Mouse (Mus musculus): ENCODE results near the gene Lgals1. TPM values are rescaled to one million over a fixed set of nuclear protein-coding genes. Genes with fewer than 3 reads are reported as not detected.
A peak's percentile ranks its signal among the peaks of the same experiment; 100 is the strongest.

Lgals1 gene
- polyA plus RNA-seq, 2 experiments = 447 to 675 TPM

GRCm38 (mm10) chr15:78880432-78880831, 46.1 kb upstream of the Lgals1 start:
- Histone ChIP-seq H3K27me3 (ENCODE audit: control insufficient read depth, insufficient read depth, low read length) (no peaks in the 10 kb centered on the region), H3K4me2 (ENCODE audit: low read depth) (no peak overlapping the region), H3K9ac (replicated peaks) (no peak overlapping the region), H3K4me3 (ENCODE audit: insufficient read depth in 1 of 2, low read depth in 2 of 2, low read length in 2 of 2) (no peak overlapping the region), H3K27ac (no peak overlapping the region), H3K36me3 (replicated peaks; ENCODE audit: control insufficient read depth, insufficient read depth, low read depth) (peaks cover 17% of the 10 kb centered on the region), H3K4me1 (replicated peaks; ENCODE audit: control insufficient read depth in 2 of 2, insufficient read depth in 2 of 2, low read length in 1 of 2) (peaks cover 16 to 20% of the 10 kb centered on the region in 2 experiments), H3K9me3 (ENCODE audit: control insufficient read depth, low read length) (no peaks in the 10 kb centered on the region)
- WGBS (ENCODE audit: insufficient replicate concordance) = 95% methylated on average over 8 of the region's 8 CpGs
- no peak for ATAC-seq (ENCODE audit: insufficient read depth)
- DNase-seq (ENCODE audit: low read depth in 3 of 3, low spot score in 3 of 3) = no peak
- TF ChIP-seq CTCF (IDR thresholded peaks at IDR 0.05; ENCODE audit: low read depth) = no peak

DNA sequence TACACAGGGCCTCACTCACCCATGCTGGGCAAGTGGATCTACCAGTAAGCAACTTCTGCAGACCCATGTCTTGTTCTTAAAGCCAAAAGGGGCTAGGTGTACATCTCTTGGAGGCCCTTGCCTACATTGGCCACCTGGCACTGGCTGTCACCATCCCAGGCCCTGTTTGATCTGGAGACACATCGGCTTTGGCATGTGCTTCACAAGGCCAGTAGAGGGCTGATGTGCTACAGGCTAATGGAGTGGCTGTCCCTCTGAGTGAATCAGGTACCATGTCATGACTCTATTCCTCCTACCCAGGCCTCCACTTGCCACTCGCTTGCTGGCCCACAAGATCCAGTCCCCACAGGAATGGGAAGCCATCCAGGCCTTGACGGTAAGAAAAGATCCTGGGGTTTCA, 44.7 kb upstream of the Lgals1 start:
- ATAC-seq (ENCODE audit: insufficient read depth) = no peak
- no peaks in the 10 kb centered on the region for H3K9me3 ChIP-seq (ENCODE audit: control insufficient read depth, low read length)
- no peak overlapping the region for H3K9ac ChIP-seq (replicated peaks)
- no peak overlapping the region for H3K27ac ChIP-seq
- 77% methylated on average over 3 of the region's 3 CpGs for WGBS (ENCODE audit: insufficient replicate concordance)
- TF ChIP-seq CTCF (IDR thresholded peaks at IDR 0.05; ENCODE audit: low read depth) (peak; percentile 50), EP300 (IDR thresholded peaks at IDR 0.05; ENCODE audit: low read depth) (no peak)
- peaks cover 5 to 9% of the 10 kb centered on the region in 2 experiments for H3K4me1 ChIP-seq (replicated peaks; ENCODE audit: control insufficient read depth in 2 of 2, insufficient read depth in 2 of 2, low read length in 1 of 2)
- DNase-seq (ENCODE audit: low read depth in 3 of 3, low spot score in 3 of 3) = no peak
- no peaks in the 10 kb centered on the region for H3K27me3 ChIP-seq (ENCODE audit: control insufficient read depth, insufficient read depth, low read length)
- H3K4me2 ChIP-seq (ENCODE audit: low read depth) = no peak overlapping the region
- peaks cover 21% of the 10 kb centered on the region for H3K36me3 ChIP-seq (replicated peaks; ENCODE audit: control insufficient read depth, insufficient read depth, low read depth)
- H3K4me3 ChIP-seq (ENCODE audit: insufficient read depth in 1 of 2, low read depth in 2 of 2, low read length in 2 of 2) = no peak overlapping the region

DNA sequence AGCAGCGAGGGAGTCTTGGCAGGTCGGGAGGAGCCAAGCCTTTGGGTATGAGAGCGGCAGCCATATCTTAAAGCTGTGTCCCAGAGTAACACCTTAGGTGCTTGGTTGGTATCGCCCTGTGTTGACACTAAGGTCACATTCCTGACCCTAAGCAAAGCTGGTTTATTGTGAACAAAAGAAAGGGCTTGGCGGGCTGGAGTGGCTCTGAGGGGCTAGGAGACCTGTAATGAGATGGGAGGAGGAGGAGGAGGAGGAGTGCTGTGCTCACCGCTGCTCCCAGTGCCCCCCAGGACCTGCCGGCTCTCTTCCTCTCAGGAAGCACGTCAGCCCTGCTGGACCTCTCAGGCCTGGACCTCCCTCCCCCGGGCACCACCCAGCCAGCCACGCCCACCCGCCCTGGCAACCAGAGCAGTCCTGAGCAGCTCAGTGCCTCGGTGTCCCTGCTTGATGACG, 37.1 kb upstream of the Lgals1 start:
- no peak for TF ChIP-seq CTCF (IDR thresholded peaks at IDR 0.05; ENCODE audit: low read depth)
- TF ChIP-seq EP300 (IDR thresholded peaks at IDR 0.05; ENCODE audit: low read depth) = no peak
- WGBS (ENCODE audit: insufficient replicate concordance) = 31% methylated on average over 13 of the region's 13 CpGs
- Histone ChIP-seq H3K27ac (no peak overlapping the region), H3K9me3 (ENCODE audit: control insufficient read depth, low read length) (no peaks in the 10 kb centered on the region), H3K9ac (replicated peaks) (no peak overlapping the region), H3K4me1 (replicated peaks; ENCODE audit: control insufficient read depth in 2 of 2, insufficient read depth in 2 of 2, low read length in 1 of 2) (peaks cover 19 to 23% of the 10 kb centered on the region in 2 experiments), H3K36me3 (replicated peaks; ENCODE audit: control insufficient read depth, insufficient read depth, low read depth) (peaks cover 21% of the 10 kb centered on the region), H3K4me2 (ENCODE audit: low read depth) (peak overlapping the region; percentile 20; the same call in 1 of the 2 replicates), H3K27me3 (ENCODE audit: control insufficient read depth, insufficient read depth, low read length) (no peaks in the 10 kb centered on the region), H3K4me3 (ENCODE audit: insufficient read depth in 1 of 2, low read depth in 2 of 2, low read length in 2 of 2) (no peak overlapping the region)
- ATAC-seq (ENCODE audit: insufficient read depth) (peak; percentile 56; the same call in 1 of the 2 replicates), DNase-seq (ENCODE audit: low read depth in 3 of 3, low spot score in 3 of 3) (no peak)

- Histone ChIP-seq H3K9ac (replicated peaks) (no peak overlapping the region), H3K27me3 (ENCODE audit: control insufficient read depth, insufficient read depth, low read length) (no peaks in the 10 kb centered on the region), H3K9me3 (ENCODE audit: control insufficient read depth, low read length) (no peaks in the 10 kb centered on the region), H3K27ac (no peak overlapping the region), H3K4me3 (ENCODE audit: insufficient read depth in 1 of 2, low read depth in 2 of 2, low read length in 2 of 2) (no peak overlapping the region), H3K4me1 (replicated peaks; ENCODE audit: control insufficient read depth in 2 of 2, insufficient read depth in 2 of 2, low read length in 1 of 2) (peaks cover 46 to 53% of the 10 kb centered on the region in 2 experiments), H3K4me2 (ENCODE audit: low read depth) (no peak overlapping the region; the same call in 1 of the 2 replicates), H3K36me3 (replicated peaks; ENCODE audit: control insufficient read depth, insufficient read depth, low read depth) (peaks cover 13% of the 10 kb centered on the region)
- peak; percentile 11; the same call in 1 of the 2 replicates for ATAC-seq (ENCODE audit: insufficient read depth)
- WGBS (ENCODE audit: insufficient replicate concordance) = 46% methylated on average over 7 of the region's 7 CpGs
- no peak for DNase-seq (ENCODE audit: low read depth in 3 of 3, low spot score in 3 of 3)
- TF ChIP-seq CTCF (IDR thresholded peaks at IDR 0.05; ENCODE audit: low read depth) (no peak), EP300 (IDR thresholded peaks at IDR 0.05; ENCODE audit: low read depth) (no peak)
These were observed 34.1 kb upstream of the Lgals1 start for GRCm38 (mm10) chr15:78892440-78892839.

DNA sequence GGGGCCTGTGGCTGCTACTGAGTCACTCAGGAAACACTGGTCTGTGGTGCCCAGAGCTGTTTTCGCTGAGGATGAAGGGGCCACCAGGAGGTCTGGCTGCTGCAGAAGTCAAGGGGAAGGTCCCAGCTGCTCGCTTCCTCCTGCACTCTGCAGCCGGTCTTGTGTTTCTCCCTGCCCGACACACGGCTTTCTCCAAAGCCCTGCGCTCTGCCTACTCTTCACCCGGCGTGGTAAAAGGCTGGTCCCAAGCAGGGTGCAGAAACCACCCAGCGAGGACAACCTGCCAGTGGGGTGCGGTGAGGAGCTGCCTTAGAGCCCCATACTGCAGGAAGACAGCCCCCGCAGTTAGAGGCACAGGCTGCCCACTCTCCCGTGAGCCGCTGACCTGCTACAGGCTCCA, 31.8 kb upstream of the Lgals1 start:
- Histone ChIP-seq H3K27me3 (ENCODE audit: control insufficient read depth, insufficient read depth, low read length) (no peaks in the 10 kb centered on the region), H3K4me1 (replicated peaks; ENCODE audit: control insufficient read depth in 2 of 2, insufficient read depth in 2 of 2, low read length in 1 of 2) (peaks cover 57 to 65% of the 10 kb centered on the region in 2 experiments), H3K27ac (no peak overlapping the region; the same call in 1 of the 2 replicates), H3K4me2 (ENCODE audit: low read depth) (peak overlapping the region; percentile 14), H3K4me3 (ENCODE audit: insufficient read depth in 1 of 2, low read depth in 2 of 2, low read length in 2 of 2) (no peak overlapping the region), H3K36me3 (replicated peaks; ENCODE audit: control insufficient read depth, insufficient read depth, low read depth) (peaks cover 10% of the 10 kb centered on the region), H3K9ac (replicated peaks) (no peak overlapping the region), H3K9me3 (ENCODE audit: control insufficient read depth, low read length) (no peaks in the 10 kb centered on the region)
- DNase-seq (ENCODE audit: low read depth in 3 of 3, low spot score in 3 of 3) (no peak), ATAC-seq (ENCODE audit: insufficient read depth) (no peak)
- WGBS (ENCODE audit: insufficient replicate concordance) = 22% methylated on average over 13 of the region's 13 CpGs
- no peak for TF ChIP-seq CTCF (IDR thresholded peaks at IDR 0.05; ENCODE audit: low read depth)
- no peak for TF ChIP-seq EP300 (IDR thresholded peaks at IDR 0.05; ENCODE audit: low read depth)
